Mouse (Mus musculus) heart, embryonic 11.5 days (tissue): ENCODE results near the gene Zfp688. TPM values are rescaled to one million over a fixed set of nuclear protein-coding genes. Genes with fewer than 3 reads are reported as not detected.
"Not testable (repeated sequence)": the region's sequence is repeated elsewhere in the genome, so short reads cannot be mapped to it uniquely, and the experiment has no call there.

Source experiments
- ATAC-seq: fragments of 200-750 bp; cut with Nextera tagmentation; replicated peaks from 2 replicates; pipeline ENCODE4 v1.8.0; 2017; ENCODE audit warnings: moderate library complexity; ENCODE audit not compliant: insufficient number of reproducible peaks, low FRiP score, low TSS enrichment
- H3K27ac ChIP-seq: fragments of 300-500 bp; sonication (generic); 2 replicates; pipeline ENCODE4 v1.5.1; 2014; ENCODE audit warnings: mild to moderate bottlenecking, low read depth, low read length
- H3K27me3 ChIP-seq: fragments of 300-500 bp; sonication (generic); 2 replicates; pipeline ENCODE4 v1.6.1; 2014; ENCODE audit warnings: mild to moderate bottlenecking, low read length, mixed read lengths; ENCODE audit not compliant: control insufficient read depth, insufficient read depth
- H3K36me3 ChIP-seq: fragments of 300-500 bp; sonication (generic); 2 replicates; pipeline ENCODE4 v1.6.1; 2014; ENCODE audit warnings: mild to moderate bottlenecking, low read length, moderate library complexity, mixed read lengths; ENCODE audit not compliant: control insufficient read depth, insufficient read depth
- H3K4me1 ChIP-seq: fragments of 300-500 bp; sonication (generic); 2 replicates; pipeline ENCODE4 v1.6.1; 2014; ENCODE audit warnings: low read length; ENCODE audit not compliant: control insufficient read depth, insufficient read depth
- H3K4me2 ChIP-seq: fragments of 300-500 bp; sonication (generic); 2 replicates; pipeline ENCODE4 v1.6.1; 2014; ENCODE audit warnings: mild to moderate bottlenecking, moderate library complexity
- H3K4me3 ChIP-seq: fragments of 300-500 bp; sonication (generic); 2 replicates; pipeline ENCODE4 v1.5.1; 2014; ENCODE audit warnings: low read depth, low read length
- H3K9ac ChIP-seq: fragments of 300-500 bp; sonication (generic); 2 replicates; pipeline ENCODE4 v1.6.1; 2014; ENCODE audit warnings: mild to moderate bottlenecking, low read depth, low read length, moderate library complexity
- H3K9me3 ChIP-seq: fragments of 300-500 bp; sonication (generic); replicated peaks from 2 replicates; pipeline ENCODE4 v1.6.1; 2016; ENCODE audit warnings: low read length; ENCODE audit not compliant: control insufficient read depth
- WGBS: fragments of 180-500 bp; shearing (Covaris S2); extraction: QIAGEN DNeasy Blood & Tissue Kit; methylation state at CpG from one replicate; pipeline ENCODE4 v1.1.7; 2014; ENCODE audit not compliant: insufficient replicate concordance; 5-methylcytosine and 5-hydroxymethylcytosine counted together
- polyA plus RNA-seq: library from polyadenylated mRNA; unstranded; fragments of >200 nt; fragmentation: Nextera tagmentation; extraction: Ambion mirVana; gene quantifications from 2 replicates; pipeline ENCODE4 v1.2.1, GENCODE M21; 2014

The Zfp688 gene
- polyA plus RNA-seq, result 14.7 and 23.5 TPM in 2 replicates

DNA sequence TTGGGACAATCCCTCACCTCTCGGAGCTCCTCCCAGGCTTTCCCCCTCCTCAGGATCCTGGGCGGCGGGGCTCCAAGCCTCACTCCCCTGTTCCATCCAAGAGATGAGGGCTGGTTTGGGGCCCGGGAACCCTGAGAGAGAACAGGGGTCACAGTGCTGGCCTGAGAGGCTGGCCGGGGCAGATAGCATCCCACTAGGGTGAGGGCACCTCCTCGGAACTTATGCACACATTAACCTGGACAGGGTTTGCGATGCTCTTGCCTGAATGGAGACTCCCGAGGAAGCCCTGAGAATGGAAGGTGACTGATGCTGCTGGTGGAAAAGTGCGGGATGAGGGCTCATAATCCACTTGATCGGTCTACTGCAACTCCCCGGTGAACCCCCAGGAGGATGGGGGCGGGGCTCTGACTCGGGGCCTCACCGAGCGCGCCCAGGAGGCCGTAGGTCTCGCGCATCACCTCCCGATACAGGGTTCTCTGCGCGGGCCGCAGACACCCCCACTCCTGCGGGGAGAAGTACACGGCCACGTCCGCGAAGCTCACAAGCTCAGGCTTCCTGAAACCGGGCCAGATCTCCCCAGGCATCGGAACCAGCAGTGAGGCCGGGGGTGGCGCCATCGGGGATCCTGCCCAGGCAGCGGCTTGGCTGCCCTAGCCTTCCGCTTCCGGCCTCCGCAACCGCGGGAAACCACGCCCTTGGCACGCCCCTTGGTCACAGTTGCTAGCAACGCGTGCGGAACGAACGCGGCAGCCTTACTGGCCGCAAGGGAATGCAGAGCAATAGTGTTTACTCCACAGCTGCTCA lies at the start of gene Zfp688:
Gene Zfp688, minus strand, starts transcription at position 681 of the 804 bp plus-strand sequence.
- H3K4me1 ChIP-seq, result peaks cover 8% of the 10 kb centered on the region
- H3K4me2 ChIP-seq, result peak within 1 kb of the TSS; percentile 83
- H3K36me3 ChIP-seq, result no peaks in the 10 kb centered on the region
- H3K27ac ChIP-seq, result peak within 1 kb of the TSS; percentile 57
- ATAC-seq, result peak; percentile 83
- H3K27me3 ChIP-seq, result peaks cover 10% of the 10 kb centered on the region
- H3K9ac ChIP-seq, result peak within 1 kb of the TSS; percentile 80
- no peaks in the 10 kb centered on the region for H3K9me3 ChIP-seq
- H3K4me3 ChIP-seq, result peak within 1 kb of the TSS; percentile 74
- WGBS, result under 1% methylated on average over 48 of the region's 48 CpGs

DNA sequence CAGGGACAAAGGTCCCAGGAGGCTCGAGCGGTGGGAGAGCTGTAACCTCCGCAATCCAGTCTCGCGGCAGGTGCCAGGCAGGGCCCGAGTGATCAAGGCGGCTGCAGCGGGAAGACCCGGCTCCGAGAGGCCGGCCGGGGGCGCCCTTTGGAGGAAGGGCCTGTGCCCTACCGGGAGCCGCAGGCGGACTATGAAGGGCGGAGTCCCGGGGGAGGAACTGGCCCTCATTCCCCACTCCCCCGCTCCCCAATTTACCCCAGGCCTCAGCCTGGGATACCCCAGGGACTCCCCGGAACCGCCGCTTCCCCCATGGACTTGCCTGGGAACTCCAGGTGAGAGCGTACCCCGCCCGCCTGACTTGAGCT lies 49.8 kb upstream of the Zfp688 start:
- peaks cover 5% of the 10 kb centered on the region for H3K4me1 ChIP-seq
- H3K9ac ChIP-seq, result peak overlapping the region; percentile 93
- H3K36me3 ChIP-seq, result peaks cover 31% of the 10 kb centered on the region
- no peaks in the 10 kb centered on the region for H3K27me3 ChIP-seq
- peak overlapping the region; percentile 91 for H3K4me2 ChIP-seq
- H3K27ac ChIP-seq, result peak overlapping the region; percentile 97
- ATAC-seq, result peak; percentile 22
- H3K4me3 ChIP-seq, result peak overlapping the region; percentile 88
- H3K9me3 ChIP-seq, result no peaks in the 10 kb centered on the region
- under 1% methylated on average over 24 of the region's 25 CpGs for WGBS

GRCm38 (mm10) chr7:127470743-127471645 lies 49.1 kb upstream of the Zfp688 start:
- Histone ChIP-seq H3K4me1 (peaks cover 5% of the 10 kb centered on the region), H3K27ac (peak overlapping the region; percentile 97), H3K9ac (peak overlapping the region; percentile 93), H3K27me3 (no peaks in the 10 kb centered on the region), H3K4me3 (peak overlapping the region; percentile 88), H3K4me2 (peak overlapping the region; percentile 91), H3K36me3 (peaks cover 30% of the 10 kb centered on the region), H3K9me3 (no peaks in the 10 kb centered on the region)
- under 1% methylated on average over 45 of the region's 46 CpGs for WGBS
- ATAC-seq, result peak; percentile 89

DNA sequence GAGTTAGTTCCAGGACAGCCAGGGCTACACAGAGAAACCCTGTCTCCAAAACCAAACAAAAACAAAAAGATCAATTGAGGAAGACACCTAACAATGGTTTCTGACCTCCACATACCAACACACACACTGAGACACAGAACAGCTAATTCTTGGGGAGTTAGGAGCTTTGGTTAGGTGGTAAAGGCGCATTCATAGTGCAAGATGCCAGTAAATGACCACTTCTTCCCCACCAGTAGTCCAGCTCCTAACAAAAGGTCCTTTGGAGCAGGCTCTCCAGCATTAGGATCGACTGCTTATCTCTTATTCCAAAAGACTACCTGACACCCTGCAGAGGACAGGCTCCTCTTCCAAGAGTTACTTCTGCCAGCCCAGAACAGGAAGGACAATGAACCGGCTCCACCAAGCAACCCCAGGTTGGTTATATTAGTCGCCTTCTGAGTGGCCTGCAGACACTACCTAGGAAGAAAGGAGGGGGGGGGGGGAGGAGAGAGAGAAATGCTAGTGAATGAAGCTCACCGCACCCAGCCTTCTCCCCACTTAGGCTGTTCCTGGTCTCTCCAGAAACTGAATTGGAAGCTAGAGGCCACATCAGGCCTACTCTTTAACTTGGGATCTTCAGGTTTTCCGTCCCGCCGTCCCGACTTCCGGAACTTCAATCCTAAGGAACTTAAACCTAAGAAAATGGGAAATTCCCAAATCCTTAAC lies 48.3 kb upstream of the Zfp688 start:
- no peak for ATAC-seq
- WGBS, result 7% methylated on average over 10 of the region's 10 CpGs
- H3K4me3 ChIP-seq, result peak overlapping the region; percentile 88

GRCm38 (mm10) chr7:127466606-127467005 lies 44.7 kb upstream of the Zfp688 start:
- Histone ChIP-seq H3K4me1 (no peaks in the 10 kb centered on the region), H3K4me2 (no peak overlapping the region), H3K9me3 (no peaks in the 10 kb centered on the region), H3K4me3 (no peak overlapping the region), H3K27me3 (no peaks in the 10 kb centered on the region), H3K27ac (no peak overlapping the region), H3K9ac (no peak overlapping the region), H3K36me3 (peaks cover 4% of the 10 kb centered on the region)
- 92% methylated on average over 4 of the region's 4 CpGs for WGBS
- ATAC-seq, result no peak

More for the DNA sequence above, 48.3 kb upstream of the Zfp688 start:
- Histone ChIP-seq H3K4me1 (peaks cover 5% of the 10 kb centered on the region), H3K27me3 (no peaks in the 10 kb centered on the region), H3K27ac (peak overlapping the region; percentile 97), H3K9ac (peak overlapping the region; percentile 93), H3K9me3 (no peaks in the 10 kb centered on the region), H3K4me2 (peak overlapping the region; percentile 91), H3K36me3 (peaks cover 22% of the 10 kb centered on the region)

DNA sequence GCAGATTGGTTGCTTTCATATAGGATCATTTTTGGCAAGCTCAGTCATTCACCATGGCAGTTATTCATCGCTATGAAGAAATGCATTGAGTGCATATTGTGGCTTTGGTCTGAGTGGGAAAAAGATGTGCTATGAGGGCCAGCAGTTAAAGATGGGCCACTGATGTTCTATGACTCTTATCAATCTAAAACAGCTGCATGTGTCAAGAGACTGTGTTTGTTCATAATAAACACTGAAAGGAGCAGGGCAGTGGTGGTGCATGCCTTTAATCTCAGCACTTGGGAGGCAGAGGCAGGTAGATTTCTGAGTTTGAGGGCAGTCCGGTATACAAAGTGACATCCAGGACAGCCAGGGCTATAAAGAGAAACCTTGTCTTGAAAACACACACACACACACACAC lies 43.8 kb upstream of the Zfp688 start:
- not testable (repeated sequence) for H3K27me3 ChIP-seq, H3K4me3 ChIP-seq, H3K4me1 ChIP-seq, H3K36me3 ChIP-seq, H3K9ac ChIP-seq, H3K27ac ChIP-seq, H3K4me2 ChIP-seq, H3K9me3 ChIP-seq, ATAC-seq
- WGBS, result 93% methylated on average over 2 of the region's 2 CpGs

DNA sequence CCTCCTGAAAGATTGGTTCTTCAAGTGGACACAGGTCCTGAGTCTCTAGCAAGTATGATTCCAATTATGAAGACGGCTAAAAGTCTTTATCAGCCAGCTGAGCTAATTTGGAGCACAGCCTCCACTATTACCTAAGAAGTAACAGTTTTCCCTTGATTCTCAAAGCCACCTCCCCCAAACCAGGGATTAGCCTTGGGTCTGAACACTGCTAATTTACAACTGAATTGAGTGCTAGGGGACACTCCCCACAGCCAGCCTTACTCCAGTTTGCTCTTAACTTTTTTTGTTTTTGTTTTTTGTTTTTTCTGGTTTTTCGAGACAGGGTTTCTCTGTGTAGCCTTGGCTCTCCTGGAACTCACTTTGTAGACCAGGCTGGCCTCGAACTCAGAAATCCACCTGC lies 43.3 kb upstream of the Zfp688 start:
- no peak for ATAC-seq
- H3K36me3 ChIP-seq, result peaks cover 9% of the 10 kb centered on the region
- 91% methylated on average over 3 of the region's 3 CpGs for WGBS

DNA sequence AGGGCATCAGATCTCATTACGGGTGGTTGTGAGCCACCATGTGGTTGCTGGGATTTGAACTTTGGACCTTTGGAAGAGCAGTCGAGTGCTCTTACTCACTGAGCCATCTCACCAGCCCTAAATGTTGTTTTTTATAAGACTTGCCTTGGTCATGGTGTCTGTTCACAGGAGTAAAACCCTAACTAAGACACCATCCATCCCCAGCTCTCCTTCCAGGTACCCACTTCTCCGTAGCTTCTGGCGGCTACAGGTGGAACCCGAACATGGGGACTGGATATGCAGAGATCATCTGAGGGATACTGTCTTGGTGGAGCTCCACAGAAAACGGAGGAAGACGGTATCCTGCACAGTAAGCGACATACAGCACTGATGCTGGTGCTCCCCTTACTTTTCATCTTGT lies 37.4 kb upstream of the Zfp688 start, which contains the start of gene Prr14:
Gene Prr14, plus strand, starts transcription at position 301 of the 400 bp plus-strand sequence.
- ATAC-seq, H3K4me2 ChIP-seq, H3K9me3 ChIP-seq, H3K9ac ChIP-seq, H3K27me3 ChIP-seq, H3K4me3 ChIP-seq, H3K27ac ChIP-seq, H3K4me1 ChIP-seq: not testable (repeated sequence)
- 96% methylated on average over 8 of the region's 8 CpGs for WGBS
- H3K36me3 ChIP-seq, result peaks cover 27% of the 10 kb centered on the region

More for the DNA sequence above, 43.3 kb upstream of the Zfp688 start:
- Histone ChIP-seq H3K4me1 (no peaks in the 10 kb centered on the region), H3K27ac (no peak overlapping the region), H3K27me3 (no peaks in the 10 kb centered on the region), H3K9me3 (no peaks in the 10 kb centered on the region), H3K4me2 (no peak overlapping the region), H3K9ac (no peak overlapping the region), H3K4me3 (no peak overlapping the region)
